Mouse (Mus musculus): Measurements from ENCODE around the gene Apol11a.
"Not testable (repeated sequence)": the region's sequence is repeated elsewhere in the genome, so short reads cannot be mapped to it uniquely, and the experiment has no call there.

DNA sequence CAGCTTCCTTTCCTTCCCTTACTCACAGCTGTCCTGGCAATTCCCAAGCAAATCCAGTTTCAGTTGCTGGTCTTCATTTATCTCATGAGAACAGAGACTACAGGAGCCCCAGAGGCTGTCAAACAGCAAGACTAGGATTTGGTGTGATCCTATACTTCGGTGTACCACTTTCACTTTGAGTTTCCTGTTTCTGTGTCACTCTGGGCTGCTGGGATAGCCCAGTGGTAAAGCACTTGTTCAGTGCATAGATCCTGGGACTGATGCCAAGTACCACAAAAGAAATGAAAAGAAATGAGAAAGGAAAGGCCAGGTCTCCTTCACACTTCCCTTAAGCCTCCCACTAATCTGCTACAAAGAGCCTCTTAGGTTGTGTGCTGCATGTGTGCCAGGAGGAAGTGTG, 13.4 kb upstream of the Apol11a start:
- not testable (repeated sequence) for TF ChIP-seq EP300, CTCF (IDR thresholded peaks at IDR 0.05)
